Mouse (Mus musculus) stomach, postnatal 0 days (tissue): ENCODE results near the gene Mta2. TPM values are rescaled to one million over a fixed set of nuclear protein-coding genes. Genes with fewer than 3 reads are reported as not detected.

Experiments
- ATAC-seq: fragments of 200-750 bp; cut with Nextera tagmentation; 2 replicates; pipeline ENCODE4 v1.8.0; 2017; ENCODE audit not compliant: low FRiP score, low TSS enrichment
- DNase-seq: peaks from one replicate; pipeline ENCODE4 v3.0.0-alpha.2; 2016; ENCODE audit warnings: low spot score
- H3K27ac ChIP-seq: fragments of 300-500 bp; sonication (generic); replicated peaks from 2 replicates; pipeline ENCODE4 v1.5.1; 2014; ENCODE audit warnings: mild to moderate bottlenecking, control low read depth
- H3K27me3 ChIP-seq: fragments of 300-500 bp; sonication (generic); 2 replicates; pipeline ENCODE4 v1.6.1; 2014; ENCODE audit warnings: low read length; ENCODE audit not compliant: control insufficient read depth, insufficient read depth
- H3K36me3 ChIP-seq: fragments of 300-500 bp; sonication (generic); 2 replicates; pipeline ENCODE4 v1.6.1; 2014; ENCODE audit warnings: low read length, mixed read lengths; ENCODE audit not compliant: control insufficient read depth, insufficient read depth
- H3K4me1 ChIP-seq: fragments of 300-500 bp; sonication (generic); replicated peaks from 2 replicates; pipeline ENCODE4 v1.6.1; 2014; ENCODE audit warnings: antibody characterized with exemption; ENCODE audit not compliant: control insufficient read depth, insufficient read depth
- H3K4me2 ChIP-seq: fragments of 300-500 bp; sonication (generic); replicated peaks from 2 replicates; pipeline ENCODE4 v1.6.1; 2014; ENCODE audit warnings: low read depth, mild to moderate bottlenecking, control low read depth, moderate library complexity
- H3K4me3 ChIP-seq: fragments of 300-500 bp; sonication (generic); 2 replicates; pipeline ENCODE4 v1.5.1; 2014; ENCODE audit warnings: low read depth, low read length, control low read depth
- H3K9ac ChIP-seq: fragments of 300-500 bp; sonication (generic); 2 replicates; pipeline ENCODE4 v1.6.1; 2014; ENCODE audit warnings: mild to moderate bottlenecking, low read length, control low read depth, mixed read lengths
- H3K9me3 ChIP-seq: fragments of 300-500 bp; sonication (generic); 2 replicates; pipeline ENCODE4 v1.6.1; 2016; ENCODE audit warnings: low read length; ENCODE audit not compliant: control insufficient read depth
- CTCF ChIP-seq: IDR thresholded peaks from 2 replicates; pipeline ENCODE4 v1.5.1; 2016; ENCODE audit warnings: antibody characterized with exemption, low read depth, mild to moderate bottlenecking, moderate library complexity
- EP300 ChIP-seq: optimal IDR thresholded peaks from 2 replicates; pipeline ENCODE3; 2016; ENCODE audit warnings: antibody characterized with exemption
- WGBS: fragments of 180-500 bp; shearing (Covaris S2); extraction: QIAGEN DNeasy Blood & Tissue Kit; methylation state at CpG from one replicate; pipeline ENCODE4 v1.1.7; 2014; 5-methylcytosine and 5-hydroxymethylcytosine counted together
- polyA plus RNA-seq: library from polyadenylated mRNA; unstranded; fragments of >200 nt; fragmentation: Nextera tagmentation; extraction: Ambion mirVana; gene quantifications from 2 replicates; pipeline ENCODE4 v1.2.1, GENCODE M21; 2015

The Mta2 gene
- polyA plus RNA-seq, 1 experiment from 2014 or later = 68.0 TPM

GRCm38 (mm10) chr19:8914212-8914611 is 27.5 kb upstream of the Mta2 start:
- TF ChIP-seq CTCF (no peak), EP300 (no peak)
- no peak overlapping the region for H3K4me2 ChIP-seq
- no peak overlapping the region for H3K4me3 ChIP-seq
- H3K27ac ChIP-seq = no peak overlapping the region
- WGBS = 98% methylated on average over 3 of the region's 3 CpGs
- no peaks in the 10 kb centered on the region for H3K4me1 ChIP-seq
- no peaks in the 10 kb centered on the region for H3K27me3 ChIP-seq
- no peak overlapping the region for H3K9ac ChIP-seq
- ATAC-seq (no peak), DNase-seq (no peak)
- H3K36me3 ChIP-seq = peaks cover 57% of the 10 kb centered on the region
- no peaks in the 10 kb centered on the region for H3K9me3 ChIP-seq

- ATAC-seq = no peak
- Histone ChIP-seq H3K4me1 (no peaks in the 10 kb centered on the region; the same call in 1 of the 2 replicates), H3K27me3 (no peaks in the 10 kb centered on the region), H3K27ac (no peak overlapping the region), H3K9me3 (no peaks in the 10 kb centered on the region), H3K4me3 (no peak overlapping the region), H3K9ac (no peak overlapping the region), H3K36me3 (peaks cover 21% of the 10 kb centered on the region), H3K4me2 (no peak overlapping the region)
- DNase-seq = no peak
- 90% methylated on average over 3 of the region's 3 CpGs for WGBS
- TF ChIP-seq EP300 (no peak), CTCF (no peak)
Observed at GRCm38 (mm10) chr19:8919000-8919399, 22.7 kb upstream of the Mta2 start.

GRCm38 (mm10) chr19:8919684-8920072 is 22.0 kb upstream of the Mta2 start:
- H3K4me3 ChIP-seq = peak overlapping the region; percentile 81
- H3K4me2 ChIP-seq = peak overlapping the region; percentile 62
- no peaks in the 10 kb centered on the region for H3K9me3 ChIP-seq
- peak overlapping the region; percentile 79; the same call in 1 of the 2 replicates for H3K9ac ChIP-seq
- DNase-seq = no peak
- H3K36me3 ChIP-seq = peaks cover 14% of the 10 kb centered on the region
- no peak for ATAC-seq
- TF ChIP-seq EP300 = no peak
- no peak for TF ChIP-seq CTCF
- no peaks in the 10 kb centered on the region for H3K27me3 ChIP-seq
- H3K4me1 ChIP-seq = no peaks in the 10 kb centered on the region; the same call in 1 of the 2 replicates
- WGBS = 62% methylated on average over 6 of the region's 6 CpGs
- peak overlapping the region; percentile 96 for H3K27ac ChIP-seq

GRCm38 (mm10) chr19:8920073-8920736 is 21.5 kb upstream of the Mta2 start, which contains the start of gene B3gat3:
Gene B3gat3, plus strand, starts transcription at chr19:8920374.
- DNase-seq = peak; percentile 95
- Histone ChIP-seq H3K27me3 (no peaks in the 10 kb centered on the region), H3K4me3 (peak within 1 kb of the TSS; percentile 81), H3K4me1 (no peaks in the 10 kb centered on the region; the same call in 1 of the 2 replicates), H3K9me3 (no peaks in the 10 kb centered on the region), H3K36me3 (peaks cover 12% of the 10 kb centered on the region), H3K9ac (peak within 1 kb of the TSS; percentile 79), H3K4me2 (peak within 1 kb of the TSS; percentile 62), H3K27ac (peak within 1 kb of the TSS; percentile 96)
- peak; percentile 98 for ATAC-seq
- WGBS = 1% methylated on average over 45 of the region's 50 CpGs
- TF ChIP-seq EP300 = no peak
- no peak for TF ChIP-seq CTCF

GRCm38 (mm10) chr19:8920836-8921291 is 20.8 kb upstream of the Mta2 start:
- no peak for TF ChIP-seq CTCF
- TF ChIP-seq EP300 = no peak
- peak overlapping the region; percentile 79 for H3K9ac ChIP-seq
- no peaks in the 10 kb centered on the region for H3K9me3 ChIP-seq
- ATAC-seq (peak; percentile 22; the same call in 1 of the 2 replicates), DNase-seq (peak; percentile 65)
- H3K4me2 ChIP-seq = peak overlapping the region; percentile 62
- H3K4me1 ChIP-seq = no peaks in the 10 kb centered on the region; the same call in 1 of the 2 replicates
- WGBS = 0% methylated on average over 6 of the region's 6 CpGs
- peaks cover 7% of the 10 kb centered on the region for H3K36me3 ChIP-seq
- no peaks in the 10 kb centered on the region for H3K27me3 ChIP-seq
- peak overlapping the region; percentile 81 for H3K4me3 ChIP-seq
- H3K27ac ChIP-seq = peak overlapping the region; percentile 96

GRCm38 (mm10) chr19:8921741-8922140 is 19.9 kb upstream of the Mta2 start:
- WGBS = 57% methylated on average over 9 of the region's 9 CpGs
- Histone ChIP-seq H3K4me1 (no peaks in the 10 kb centered on the region; the same call in 1 of the 2 replicates), H3K4me3 (peak overlapping the region; percentile 81; the same call in 1 of the 2 replicates), H3K4me2 (peak overlapping the region; percentile 62; the same call in 1 of the 2 replicates), H3K27me3 (no peaks in the 10 kb centered on the region), H3K9ac (no peak overlapping the region), H3K27ac (peak overlapping the region; percentile 40; the same call in 1 of the 2 replicates), H3K9me3 (no peaks in the 10 kb centered on the region), H3K36me3 (peaks cover 6% of the 10 kb centered on the region; the same call in 1 of the 2 replicates)
- no peak for ATAC-seq
- DNase-seq = no peak
- TF ChIP-seq EP300 = no peak
- no peak for TF ChIP-seq CTCF
